Mouse (Mus musculus): ENCODE results near the gene Ccdc160. TPM values are rescaled to one million over a fixed set of nuclear protein-coding genes. Genes with fewer than 3 reads are reported as not detected.

Ccdc160 gene
- 1 to 10 TPM; 2.3 to 2.8 TPM for total RNA-seq (2021)
- long read RNA-seq, transcript Ccdc160-201 (2 exons, 1,536 nt), result major isoform, 5 of 5 reads
- long read RNA-seq, partial matches to known transcripts, result 0 of 5 reads
- long read RNA-seq, other reads (novel, unspliced or antisense), result 0 of 5 reads

DNA sequence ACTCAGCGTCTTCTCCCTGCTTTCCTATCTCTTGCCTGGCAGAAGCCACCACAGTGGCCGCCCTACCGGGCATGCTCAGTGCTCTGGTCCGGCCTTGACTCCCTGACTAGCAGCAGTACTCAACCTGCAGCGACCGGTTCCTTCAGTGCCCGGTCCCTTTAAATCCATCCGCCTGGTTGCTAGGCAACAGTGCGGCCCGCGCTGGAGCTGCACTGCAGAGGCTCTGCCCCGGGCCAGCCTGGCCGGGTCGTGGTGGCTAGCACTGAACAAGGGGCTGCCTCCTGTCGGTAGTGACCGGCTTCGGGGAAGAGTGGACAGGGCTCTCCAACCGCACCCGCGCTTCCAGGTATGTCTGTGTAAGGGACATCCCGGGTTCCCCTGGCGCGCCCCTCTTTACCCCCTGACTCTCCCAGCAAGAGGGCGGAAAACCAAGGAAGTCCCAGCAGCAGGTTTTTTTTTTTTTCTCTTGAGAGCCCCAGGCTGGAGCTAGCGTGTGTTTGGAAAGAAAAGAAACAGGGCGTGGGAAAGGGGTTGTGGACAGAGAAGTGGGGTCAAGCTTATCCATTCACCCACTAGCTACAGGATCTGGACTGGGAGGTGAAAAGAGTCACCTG, at the start of gene Ccdc160:
TSS of gene Ccdc160 (plus strand) at position 221 of the 614 bp plus-strand sequence.
- peak; percentile 14 to 54 for DNase-seq (ENCODE audit: low spot score in 2 of 2)

DNA sequence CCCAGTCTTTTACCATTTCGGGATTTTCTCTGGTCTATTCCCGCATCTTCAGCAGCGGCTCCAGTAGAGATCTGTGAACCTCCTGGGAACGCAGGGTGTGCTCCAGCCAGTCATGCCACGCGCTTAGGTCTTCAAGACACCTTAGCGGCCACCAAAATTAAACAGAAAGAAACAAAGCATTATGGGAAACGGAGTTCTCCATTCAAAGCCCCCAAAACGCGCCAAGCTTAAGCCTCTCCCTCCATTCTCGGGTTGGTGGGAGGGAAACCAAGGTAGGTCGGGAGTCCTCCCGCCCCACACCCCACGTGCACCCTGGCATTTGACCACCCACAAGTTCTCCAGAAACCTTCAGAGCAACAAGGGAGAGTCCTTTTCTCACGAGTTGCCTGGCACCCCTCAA, 47.2 kb upstream of the Ccdc160 start:
- no peak for DNase-seq (ENCODE audit: low spot score in 2 of 2)

DNA sequence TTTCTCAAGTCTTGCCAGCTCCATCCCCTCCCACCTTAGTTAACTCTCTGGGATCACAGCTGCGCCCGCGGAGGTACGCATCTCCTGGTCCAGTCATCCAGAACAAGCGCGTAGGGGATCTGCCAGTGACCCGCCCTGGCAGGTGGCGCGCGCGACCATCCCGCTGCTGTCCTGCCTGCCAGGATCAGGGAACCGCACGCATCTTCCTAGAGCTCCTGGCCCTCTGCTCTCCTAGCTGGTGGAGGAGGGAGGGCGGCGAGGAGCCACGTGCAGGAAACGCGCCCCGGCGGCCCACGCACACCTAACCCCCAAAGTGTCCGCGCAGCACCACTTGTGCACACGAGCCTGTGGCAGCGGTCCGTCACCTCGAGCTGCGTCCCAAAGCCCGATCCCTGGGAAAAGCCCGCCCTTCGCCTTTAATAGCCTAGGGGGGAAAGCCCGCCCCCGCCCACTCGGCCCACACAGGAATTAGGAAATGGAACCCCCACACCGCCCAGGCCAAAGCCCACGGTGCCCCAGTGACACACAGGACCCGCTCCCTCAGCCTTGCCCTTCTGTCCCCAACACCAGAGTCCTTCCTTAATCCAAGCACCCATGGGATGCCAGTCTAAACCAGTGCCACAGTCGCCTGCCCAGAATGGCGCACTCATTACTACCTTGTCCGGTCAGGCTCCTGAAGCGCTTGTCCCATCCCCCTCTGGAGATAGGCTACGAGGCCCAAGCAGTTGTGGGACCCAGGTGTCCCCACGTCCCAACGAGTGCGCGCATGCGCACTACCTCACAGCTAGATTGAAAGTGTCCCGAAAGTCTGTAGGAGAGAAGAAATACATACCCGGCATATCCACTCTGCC, 46.6 kb upstream of the Ccdc160 start:
- no peak for DNase-seq (ENCODE audit: low spot score in 2 of 2)

DNA sequence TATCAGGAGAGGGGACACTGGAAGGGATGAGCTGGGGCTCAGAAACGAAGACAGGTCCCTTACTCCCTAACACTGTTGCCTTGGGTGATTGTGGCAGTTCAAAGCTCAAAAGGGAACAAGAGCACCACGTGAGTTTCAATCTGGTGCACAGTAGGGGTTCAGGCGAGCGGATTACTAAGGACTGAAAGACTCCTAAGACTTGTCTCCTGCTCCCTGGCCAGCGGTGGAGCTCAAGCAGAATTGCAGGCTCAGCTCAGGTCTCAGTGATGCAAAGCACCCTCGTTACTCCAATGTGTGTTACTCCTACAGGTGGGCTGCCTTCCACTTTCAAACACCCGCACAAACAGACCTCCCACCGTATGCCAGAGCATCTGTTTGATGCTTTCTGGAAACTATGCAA, 45.5 kb upstream of the Ccdc160 start:
- DNase-seq (ENCODE audit: low spot score in 2 of 2), result peak in 1 of 2 experiments; percentile 4

DNA sequence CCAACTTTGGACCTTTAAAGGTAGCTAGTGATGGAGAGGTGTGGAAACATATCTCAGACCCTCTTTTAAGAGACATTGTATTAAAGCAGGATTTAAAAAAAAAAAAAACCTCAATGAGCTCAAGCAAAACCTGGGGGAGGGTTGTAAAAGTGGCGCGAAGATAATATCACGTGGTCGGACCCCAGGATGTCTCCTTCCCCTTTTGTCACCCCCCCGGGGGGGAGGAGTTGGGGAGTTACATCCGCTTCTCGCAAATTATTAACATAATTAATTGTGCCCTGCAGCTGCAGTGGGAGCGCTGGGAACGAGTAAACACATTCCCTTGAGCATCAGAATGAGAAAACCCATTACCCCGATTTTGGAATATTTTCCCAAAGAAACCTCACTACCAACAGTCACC, 45.1 kb upstream of the Ccdc160 start:
- DNase-seq (ENCODE audit: low spot score in 2 of 2), result no peak

DNA sequence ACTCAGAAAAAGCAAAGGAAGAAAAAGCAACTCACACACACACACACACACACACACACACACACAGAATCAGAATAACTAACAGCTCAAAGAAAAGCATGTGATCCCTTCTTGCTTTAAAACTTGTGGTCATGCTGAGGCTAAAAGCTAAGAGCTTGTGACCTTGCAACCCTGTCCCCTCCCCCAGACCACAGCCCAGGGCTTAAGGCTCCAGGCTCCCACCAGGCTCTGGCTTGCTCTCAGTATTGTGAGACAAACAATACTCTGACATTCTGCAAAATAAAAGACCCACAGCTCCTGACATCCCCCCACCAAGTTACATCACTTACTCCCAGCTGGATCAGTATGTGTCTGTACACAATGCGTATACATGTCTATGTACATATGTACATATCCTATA, 44.2 kb upstream of the Ccdc160 start:
- no peak for DNase-seq (ENCODE audit: low spot score in 2 of 2)

DNA sequence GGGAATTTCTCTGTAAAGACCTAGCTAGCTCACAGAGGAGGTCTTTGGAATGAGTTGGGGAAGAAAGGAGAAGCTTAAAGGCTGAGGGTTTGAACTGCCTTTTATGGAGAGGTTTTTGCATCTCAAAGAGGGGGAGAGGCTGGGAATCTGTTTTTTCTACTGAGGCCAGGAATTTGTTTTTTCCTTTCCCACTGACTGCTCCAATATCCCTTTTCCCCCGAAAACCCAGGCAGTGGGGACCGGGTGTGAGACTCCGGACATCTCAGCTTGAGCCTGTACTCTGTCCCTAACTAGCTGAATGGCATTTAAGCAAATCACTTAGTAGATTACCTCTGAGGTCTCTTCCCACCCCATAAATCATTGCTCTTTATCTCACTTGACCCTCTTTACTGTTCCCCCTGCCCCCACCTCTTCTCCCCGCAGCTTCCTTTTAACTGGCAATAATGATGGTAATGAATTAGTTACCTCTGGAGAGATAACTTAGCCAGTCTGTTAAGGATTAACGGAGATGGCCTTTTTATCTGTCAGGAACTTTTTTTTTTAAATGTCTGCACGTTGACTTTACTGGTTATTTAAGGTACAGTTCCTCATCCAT, 37.4 kb upstream of the Ccdc160 start:
- DNase-seq (ENCODE audit: low spot score in 2 of 2), result no peak

DNA sequence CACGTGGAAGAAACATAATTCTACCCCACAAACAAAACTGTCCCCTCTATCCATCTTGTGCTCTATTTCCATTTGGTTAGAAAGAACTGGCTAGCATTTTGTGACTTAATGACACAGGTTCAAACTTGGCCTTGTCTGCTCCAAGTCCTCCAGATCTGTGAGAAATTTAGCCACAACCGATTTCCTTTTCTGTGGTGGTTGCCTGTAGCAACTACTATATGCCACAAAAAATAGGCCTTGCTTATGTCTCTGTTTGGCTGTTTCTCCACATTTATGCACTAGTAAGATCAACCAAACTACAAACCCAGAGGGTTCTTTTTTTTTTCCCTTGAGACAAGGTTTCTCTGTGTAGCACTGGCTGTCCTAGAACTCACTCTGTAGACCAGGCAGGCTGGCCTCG, 33.8 kb upstream of the Ccdc160 start:
- DNase-seq (ENCODE audit: low spot score in 2 of 2), result no peak

DNA sequence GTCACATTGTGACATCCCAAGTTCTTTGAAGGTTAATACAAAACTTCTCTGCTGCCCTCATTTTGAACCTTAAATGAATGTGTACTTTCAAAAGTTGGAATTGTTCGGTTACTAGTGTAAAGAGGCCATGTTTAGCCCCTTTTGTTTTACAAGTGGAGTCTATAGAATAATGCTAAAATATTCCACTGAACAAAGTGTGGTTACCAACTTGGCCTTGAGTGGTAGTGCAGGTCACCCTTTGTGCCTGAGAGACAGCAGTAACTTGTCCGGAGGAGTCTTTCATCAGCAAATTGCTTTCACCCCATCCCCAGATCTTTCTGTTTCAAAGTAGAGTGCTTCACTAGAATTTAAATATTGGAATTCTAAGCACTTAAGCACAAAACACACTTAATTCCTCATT, 31.8 kb upstream of the Ccdc160 start:
- DNase-seq (ENCODE audit: low spot score in 2 of 2), result no peak

DNA sequence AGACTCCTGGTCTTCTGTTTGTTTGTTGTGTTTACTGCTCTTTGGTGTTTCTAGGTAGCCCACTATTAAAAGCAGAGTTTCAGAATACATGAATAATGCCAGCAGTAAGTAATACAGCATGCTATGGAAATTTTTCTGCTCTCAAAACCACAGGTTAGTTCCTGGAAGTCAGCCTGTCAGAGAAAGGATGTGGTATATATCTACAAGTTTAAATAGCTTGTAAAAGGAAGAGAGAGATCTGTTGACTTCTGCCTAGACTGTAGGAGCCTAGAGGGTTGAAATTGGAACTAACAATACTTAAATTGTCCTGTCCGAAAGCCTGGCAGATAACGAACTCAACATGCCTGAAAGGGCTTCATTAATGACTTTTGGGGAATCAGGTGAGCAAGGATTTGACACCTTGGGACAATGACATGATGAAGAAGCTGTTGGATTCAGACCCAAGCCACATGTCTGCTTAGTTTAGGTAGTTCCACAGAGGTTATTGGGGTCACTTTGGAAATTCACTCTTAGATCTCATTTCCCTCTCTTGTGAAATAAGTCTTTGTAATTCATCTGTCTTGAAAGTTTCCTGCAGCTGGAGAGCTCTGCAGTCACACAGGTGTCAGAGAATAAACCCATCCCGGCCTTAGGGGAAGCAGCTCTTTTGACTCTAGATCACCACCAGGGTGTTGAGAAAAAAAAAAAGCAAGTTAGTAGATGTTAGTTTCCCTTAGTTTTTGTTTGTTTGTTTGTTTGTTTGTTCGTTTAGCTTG, 30.6 kb upstream of the Ccdc160 start:
- DNase-seq (ENCODE audit: low spot score in 2 of 2), result no peak

DNA sequence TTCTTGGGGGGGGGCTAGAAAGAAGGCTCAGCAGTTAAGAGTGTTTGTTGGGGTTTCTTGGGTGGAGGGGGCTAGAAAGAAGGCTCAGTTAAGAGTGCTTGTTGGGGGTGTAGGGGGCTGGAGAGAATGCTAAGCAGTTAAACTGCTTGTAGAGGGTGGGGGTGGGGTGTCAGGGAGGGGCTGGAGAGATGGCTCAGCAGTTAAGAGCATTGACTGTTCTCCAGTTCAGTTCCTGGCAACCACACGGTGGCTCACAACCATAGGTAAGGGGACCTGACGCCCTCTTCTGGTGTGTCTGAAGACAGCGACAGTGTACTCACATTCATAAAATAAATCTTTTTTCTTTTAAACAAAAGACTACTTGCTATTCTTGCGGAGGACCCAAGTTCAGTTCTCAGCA, 28.8 kb upstream of the Ccdc160 start:
- DNase-seq (ENCODE audit: low spot score in 2 of 2), result no peak

DNA sequence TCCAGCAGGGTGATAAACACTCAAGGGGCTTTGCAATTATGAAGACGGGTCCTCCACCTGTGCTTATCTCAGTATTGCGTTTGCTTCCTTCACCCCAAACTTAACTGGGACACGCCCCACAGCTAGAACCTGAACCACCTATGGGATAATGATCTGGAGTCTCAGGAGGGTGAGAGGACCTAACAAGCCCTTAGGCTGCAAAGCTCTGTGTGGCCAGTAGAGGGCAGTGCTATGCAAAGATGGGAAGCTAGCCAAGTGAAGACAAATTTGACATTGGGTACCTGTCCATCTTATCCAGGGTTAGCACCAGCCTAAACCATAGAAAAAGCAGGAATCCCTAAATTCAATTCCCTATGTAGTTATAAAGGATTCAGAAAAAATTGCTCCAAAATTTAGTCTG, 15.0 kb upstream of the Ccdc160 start:
- peak in 1 of 2 experiments; percentile 7 for DNase-seq (ENCODE audit: low spot score in 2 of 2)

DNA sequence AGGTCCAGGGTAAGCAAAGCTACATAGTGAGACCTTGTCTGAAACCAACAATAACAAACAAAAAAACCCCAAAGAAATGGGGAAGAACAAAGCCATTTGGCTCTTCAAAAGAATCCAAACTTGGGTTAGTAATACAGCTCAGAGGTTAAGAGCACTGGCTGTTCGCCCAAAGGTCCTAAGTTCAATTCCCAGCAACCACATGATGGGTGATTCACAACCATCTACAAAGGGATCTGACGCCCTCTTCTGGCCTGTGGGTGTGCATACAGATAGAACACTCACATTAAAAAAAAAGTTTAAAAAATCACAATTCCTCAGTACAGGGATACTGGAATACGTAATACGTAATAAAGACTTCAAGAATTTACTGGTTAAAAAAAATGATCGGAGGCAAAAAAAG, 13.3 kb upstream of the Ccdc160 start:
- DNase-seq (ENCODE audit: low spot score in 2 of 2), result no peak

DNA sequence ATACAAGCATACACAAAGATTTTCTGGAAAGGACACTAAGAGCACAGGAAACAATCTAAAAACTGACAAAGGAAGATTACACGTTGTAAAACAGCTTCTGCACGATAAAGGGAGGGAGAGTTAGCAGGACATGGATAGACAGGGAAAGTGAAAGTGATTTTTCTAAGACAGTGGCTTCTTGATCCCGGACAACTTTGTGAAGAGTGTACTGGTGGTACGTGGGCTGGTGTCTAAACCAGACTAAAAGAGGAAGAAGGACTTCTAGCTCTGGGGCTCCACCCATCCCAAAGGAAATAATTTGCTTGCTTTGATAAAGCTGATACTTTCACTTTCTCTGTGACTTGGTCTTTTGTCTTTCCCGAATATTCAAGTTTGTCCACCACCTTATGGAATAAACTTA, 7.1 kb upstream of the Ccdc160 start:
- no peak for DNase-seq (ENCODE audit: low spot score in 2 of 2)

DNA sequence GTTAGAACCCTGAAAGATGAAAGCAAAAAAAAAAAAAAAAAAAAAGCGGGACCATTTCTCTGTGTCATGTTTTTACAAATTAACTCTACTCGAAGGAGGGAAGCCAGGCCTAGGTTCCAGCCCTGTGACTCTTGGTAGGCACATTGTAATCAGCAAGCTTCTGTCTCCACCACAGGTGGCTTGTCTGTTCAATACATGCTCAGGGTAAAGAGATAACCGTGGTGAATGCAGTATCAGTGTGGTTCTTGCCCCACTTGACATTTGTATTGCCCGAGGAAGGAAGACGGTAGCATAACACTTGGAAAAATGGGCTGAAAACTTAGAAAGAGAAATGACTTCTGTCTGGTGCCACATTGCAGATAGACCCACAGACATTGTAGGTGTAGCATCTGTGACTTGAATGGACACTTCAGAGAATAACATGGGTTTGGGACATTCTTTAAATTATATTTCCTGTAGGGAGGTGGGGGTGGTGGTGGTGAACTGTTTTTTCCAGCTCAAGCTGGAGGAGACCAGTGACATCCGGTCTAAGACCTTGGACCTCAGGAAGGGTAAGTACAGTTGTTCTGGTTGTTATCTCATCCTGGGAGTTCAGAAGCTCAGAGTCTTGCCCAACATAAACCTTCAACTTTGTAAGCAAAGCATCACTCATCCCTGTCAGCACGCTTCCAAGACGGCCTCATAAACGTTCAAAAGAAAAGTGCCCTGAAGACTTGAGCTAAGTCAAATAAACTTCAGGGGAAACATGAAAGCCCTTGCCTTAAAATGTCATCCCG, 1.1 kb downstream of the Ccdc160 start:
- DNase-seq (ENCODE audit: low spot score in 2 of 2), result no peak

DNA sequence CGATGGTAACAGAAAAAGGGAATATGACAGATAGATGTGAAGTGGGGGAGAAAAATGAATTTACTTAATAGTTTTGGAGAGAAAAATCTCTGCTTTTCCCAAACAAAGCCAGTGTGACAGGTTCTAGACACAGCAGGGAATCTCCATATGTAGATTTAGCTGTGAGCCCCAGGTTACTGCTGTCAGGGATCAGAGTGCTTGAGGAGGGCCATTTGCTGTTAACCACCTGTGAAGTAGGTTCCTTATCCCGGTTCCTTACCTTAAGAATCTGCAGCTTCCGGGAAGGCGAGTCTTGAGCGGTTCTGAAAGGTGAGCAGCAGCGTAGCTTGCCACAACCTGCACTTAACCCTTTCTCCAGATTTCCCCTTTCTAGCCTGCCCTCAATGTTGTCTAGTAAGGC, 1.9 kb downstream of the Ccdc160 start:
- DNase-seq (ENCODE audit: low spot score in 2 of 2), result no peak

DNA sequence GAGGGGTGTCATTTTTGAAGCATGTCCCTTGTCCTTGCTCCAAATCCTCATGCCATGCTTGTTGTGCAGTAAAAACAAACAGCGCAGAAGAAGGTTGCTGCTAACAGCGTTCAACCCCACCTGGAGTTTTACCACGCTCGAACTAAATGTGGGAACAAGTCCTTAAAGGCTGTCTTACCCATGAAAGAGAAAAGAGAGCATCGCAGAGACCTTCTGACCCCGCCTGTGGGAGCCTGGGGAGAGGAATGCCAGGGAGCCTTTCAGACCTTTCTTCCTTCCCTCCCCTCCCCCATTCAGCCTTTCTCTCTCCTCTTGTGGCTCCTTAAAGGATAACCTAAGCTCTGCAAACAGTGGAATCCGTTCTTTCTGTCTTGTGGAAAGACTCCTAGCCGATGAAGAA, 4.8 kb downstream of the Ccdc160 start:
- no peak for DNase-seq (ENCODE audit: low spot score in 2 of 2)

DNA sequence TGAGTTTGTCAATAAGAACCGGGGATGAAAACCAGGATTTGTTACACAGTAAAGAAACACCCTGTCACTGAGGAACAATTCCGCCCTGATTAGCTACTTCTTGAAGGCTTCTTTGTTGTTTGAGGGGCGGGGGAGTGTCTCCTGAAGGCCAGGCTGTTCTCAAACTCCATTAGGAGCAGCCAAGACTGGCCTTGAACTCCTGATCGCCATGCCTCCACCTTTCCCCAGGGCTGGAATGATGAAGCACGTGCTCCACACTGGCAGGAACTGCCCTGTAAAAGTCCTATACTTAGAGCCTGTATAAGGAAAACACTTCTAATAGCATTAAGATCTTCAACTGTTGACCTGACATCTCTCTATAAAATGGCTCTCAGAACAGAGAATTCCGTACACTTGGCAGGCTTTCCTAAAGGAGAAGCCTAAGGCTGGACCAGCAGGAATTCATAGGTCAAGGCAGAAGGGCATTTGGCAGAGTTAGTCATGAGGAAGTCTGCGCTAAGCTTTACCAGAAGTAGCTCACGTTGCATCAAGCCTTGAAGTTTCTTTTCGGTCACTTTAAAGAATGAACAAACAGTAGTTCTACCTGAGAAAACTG, 6.1 kb downstream of the Ccdc160 start:
- DNase-seq (ENCODE audit: low spot score in 2 of 2), result no peak

DNA sequence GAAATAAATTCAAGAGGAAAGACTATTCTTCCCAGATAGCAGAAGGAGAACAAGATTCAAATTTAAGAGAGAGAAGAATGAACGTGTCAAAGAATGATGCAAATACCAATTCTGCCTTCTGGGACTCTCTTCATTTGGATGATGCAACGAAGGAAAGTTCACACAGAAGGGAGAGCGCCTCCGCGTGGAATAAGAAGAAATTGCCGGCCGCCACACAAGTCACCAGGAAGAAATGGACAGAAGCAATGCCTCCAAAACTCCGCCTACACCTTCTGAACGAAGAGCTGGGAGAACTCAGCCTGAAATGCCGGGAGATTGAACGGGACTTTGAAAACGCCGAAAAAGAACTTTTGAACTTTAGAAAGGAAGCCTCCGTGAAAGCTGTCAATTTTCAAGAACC, 7.3 kb downstream of the Ccdc160 start:
- no peak for DNase-seq (ENCODE audit: low spot score in 2 of 2)

DNA sequence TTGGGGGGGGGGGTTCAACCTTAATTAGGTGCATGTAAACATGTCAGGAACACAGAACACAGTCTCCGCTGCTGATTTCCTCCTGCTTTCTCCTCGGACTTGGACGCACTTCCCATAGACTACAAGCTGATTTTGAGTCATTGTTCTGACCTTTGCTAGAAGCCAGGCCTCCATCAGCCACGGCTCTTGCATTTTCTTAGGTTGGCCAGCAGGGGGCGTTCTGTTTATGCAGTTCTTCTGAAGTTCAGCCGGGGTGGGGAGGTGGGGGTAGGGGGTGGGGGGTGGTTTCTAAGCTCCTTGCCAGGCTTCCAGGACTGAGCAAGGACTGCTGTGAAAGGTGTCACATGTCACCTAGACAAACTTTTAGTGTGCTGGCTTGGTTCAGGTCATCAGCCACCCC, 8.6 kb downstream of the Ccdc160 start:
- no peak for DNase-seq (ENCODE audit: low spot score in 2 of 2)

All from layer of hippocampus, adult 18-20 months (tissue).